Mouse (Mus musculus): Measurements from ENCODE around the gene Cx3cr1.
"Not testable (repeated sequence)": the region's sequence is repeated elsewhere in the genome, so short reads cannot be mapped to it uniquely, and the experiment has no call there.

Gene Cx3cr1

GRCm38 (mm10) chr9:120027401-120028151, 42.1 kb downstream of the Cx3cr1 start:
- no peak for DNase-seq (ENCODE audit: low spot score in 2 of 2)

DNA sequence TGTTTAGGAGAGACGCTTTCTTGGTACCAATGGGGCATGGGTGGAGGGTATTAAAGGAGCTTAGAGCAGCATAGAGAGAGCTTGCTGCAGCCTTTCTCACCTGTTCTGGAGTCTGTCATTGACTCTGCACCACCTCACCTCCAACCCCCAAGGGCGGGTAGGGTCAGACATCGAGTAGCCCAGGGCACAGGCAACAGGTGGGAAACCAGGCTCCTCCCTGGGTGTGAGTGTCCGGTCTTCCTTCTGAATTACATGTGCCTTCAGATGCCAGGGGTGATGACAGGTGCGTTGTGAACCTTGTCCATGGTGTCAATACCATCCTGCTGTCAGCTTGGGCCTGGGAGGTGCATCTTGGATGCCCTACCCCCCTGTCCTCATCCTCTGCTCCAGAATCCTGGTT, 45.1 kb downstream of the Cx3cr1 start:
- no peak for DNase-seq (ENCODE audit: low spot score in 2 of 2)

DNA sequence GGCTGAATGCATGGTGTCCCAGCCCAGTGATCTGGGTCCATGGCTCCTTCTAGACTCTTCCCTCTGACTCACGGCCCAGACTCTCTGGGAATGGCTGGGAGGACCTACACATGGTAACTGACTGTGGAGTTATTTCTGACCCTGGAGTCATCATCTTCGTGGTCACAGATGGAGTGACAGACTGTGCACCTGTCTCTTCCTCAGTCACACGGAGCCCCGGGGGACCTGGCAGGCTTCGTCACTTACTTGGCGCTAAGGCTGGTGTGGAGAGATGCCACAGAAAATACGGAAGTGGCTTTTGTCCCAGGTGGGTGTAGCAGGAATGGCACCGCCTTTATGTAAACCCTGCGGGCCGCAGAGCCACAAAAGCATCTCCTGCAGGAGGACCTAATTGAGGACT, 45.5 kb downstream of the Cx3cr1 start:
- DNase-seq (ENCODE audit: low spot score in 2 of 2) = no peak

DNA sequence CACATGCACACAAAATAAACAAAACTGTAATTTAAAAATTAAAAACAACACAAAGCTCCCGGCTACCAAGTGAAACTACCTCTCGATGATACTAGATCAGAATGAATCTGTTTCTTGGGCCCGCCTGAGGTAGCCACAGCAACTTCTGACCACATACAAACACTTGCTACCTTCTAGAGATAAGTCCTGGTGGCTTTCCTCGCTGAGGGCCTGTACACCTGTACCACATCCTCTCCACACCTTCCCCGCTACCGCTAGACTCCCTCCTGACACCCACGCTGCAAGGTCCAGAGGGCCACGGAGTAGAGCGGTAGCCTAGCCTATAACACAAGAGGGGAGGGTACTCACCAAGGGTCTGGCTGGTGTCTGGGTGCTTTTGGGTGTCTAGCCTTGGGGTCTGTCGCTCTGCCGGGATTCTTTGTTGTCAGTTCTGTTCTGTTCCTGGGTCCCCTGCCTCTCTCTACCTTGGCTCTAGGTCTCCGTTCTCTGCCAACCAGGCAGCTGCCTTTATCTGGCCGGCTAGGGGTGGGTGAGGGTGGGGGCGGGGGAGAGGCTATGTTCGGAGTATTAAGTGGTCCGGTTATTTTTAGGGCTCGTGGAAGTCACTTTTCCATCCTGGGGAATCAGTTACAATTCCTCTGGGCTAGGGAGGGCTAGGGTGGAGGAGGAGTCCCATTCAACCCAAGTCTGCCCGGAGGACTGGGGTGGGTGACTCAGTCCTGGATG, 46.4 kb downstream of the Cx3cr1 start, which contains the start of gene Xirp1:
TSS of gene Xirp1 (minus strand) at position 513 of the 726 bp plus-strand sequence.
- no peak for DNase-seq (ENCODE audit: low spot score in 2 of 2)

DNA sequence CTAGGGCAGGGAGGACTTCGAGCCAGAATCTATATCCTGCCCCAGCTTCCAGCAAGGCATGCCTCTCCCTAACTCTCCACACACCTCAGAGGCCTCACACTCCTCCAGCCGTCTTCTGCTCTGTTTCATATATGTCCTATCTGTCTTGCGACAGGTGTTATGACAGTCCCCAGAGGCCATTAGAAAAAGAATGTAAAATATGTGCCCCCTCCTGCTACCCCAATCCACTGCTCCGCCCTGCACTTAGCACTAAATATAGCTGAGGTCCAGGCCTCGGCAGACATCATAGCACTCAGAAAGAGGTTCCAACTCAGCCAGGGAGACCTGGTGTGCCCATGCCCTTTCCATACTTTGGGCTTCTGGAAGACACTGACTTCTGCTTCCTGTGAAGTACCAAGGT, 48.5 kb downstream of the Cx3cr1 start:
- DNase-seq (ENCODE audit: low spot score in 2 of 2) = no peak

- DNase-seq (ENCODE audit: low spot score in 2 of 2) = peak; percentile 62 to 87
These were observed 49.3 kb downstream of the Cx3cr1 start for GRCm38 (mm10) chr9:120020285-120020890.

GRCm38 (mm10) chr9:120016956-120017355, 52.7 kb downstream of the Cx3cr1 start:
- DNase-seq (ENCODE audit: low spot score in 2 of 2) = no peak

DNA sequence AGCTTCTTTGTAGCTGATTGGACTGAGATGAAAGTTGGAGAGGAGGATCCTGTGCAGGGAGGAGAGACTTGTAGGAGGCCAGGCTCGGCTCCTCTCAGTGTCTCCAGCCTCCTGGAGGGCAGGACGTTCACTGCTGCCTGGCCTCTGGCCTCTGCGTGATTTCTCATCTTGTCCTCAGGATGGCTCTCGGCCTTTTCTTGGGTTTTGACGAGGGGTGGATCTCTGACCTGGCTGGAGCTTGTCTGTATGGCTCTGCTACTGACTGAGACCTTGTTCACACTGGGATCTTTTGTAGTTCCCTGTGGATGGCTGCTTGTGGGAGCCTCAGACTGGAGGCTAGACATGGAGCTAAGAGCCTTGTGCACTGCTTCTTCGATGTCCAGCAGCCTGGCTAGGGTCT, 54.9 kb downstream of the Cx3cr1 start:
- DNase-seq (ENCODE audit: low spot score in 2 of 2) = no peak

DNA sequence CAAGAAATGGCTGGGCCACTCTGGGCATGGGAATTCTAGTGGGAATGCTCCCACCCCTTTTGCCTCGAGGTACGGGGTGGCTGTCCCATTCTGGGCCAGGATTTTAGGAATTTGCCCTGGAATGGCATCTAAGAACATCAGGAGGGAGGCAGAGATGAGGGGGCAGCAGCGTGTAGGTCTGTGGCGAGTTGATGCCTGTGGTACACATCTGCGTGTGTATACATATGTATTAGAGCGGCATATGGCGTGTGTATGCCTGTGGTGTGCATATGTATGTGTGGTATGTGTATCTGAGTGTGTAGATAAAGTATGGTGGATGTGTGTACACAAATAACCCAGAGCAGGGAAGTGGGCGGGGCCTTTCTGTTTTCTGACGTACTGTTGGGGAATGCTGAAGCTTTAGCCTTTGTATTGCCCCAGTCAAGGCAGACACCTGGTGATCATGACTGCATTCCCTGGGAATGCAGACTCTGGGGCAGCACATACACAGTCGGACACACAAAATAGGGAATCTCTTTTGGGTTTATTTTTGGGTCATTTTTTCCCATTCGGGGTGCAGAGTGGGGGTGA, 56.3 kb downstream of the Cx3cr1 start:
- DNase-seq (ENCODE audit: low spot score in 2 of 2) = no peak

DNA sequence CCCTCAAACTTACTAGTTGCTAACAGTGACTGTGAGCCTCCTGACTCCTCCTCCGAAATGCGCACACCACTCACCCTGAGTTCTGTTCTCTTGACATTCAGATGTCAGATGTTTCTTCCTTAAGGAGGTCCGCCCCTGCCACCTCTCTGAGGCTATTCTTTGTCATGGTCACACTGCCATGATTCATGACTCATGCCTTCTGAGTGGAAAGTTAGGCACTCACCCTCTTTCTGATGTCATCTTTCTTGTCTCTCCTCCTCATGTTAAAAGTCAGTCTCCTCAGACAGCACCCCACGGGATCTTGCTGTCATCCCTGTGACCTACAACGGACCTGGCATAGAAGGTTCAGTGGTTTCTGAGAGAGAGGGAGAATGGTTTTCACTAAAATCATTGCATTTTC, 56.9 kb downstream of the Cx3cr1 start:
- no peak for DNase-seq (ENCODE audit: low spot score in 2 of 2)

DNA sequence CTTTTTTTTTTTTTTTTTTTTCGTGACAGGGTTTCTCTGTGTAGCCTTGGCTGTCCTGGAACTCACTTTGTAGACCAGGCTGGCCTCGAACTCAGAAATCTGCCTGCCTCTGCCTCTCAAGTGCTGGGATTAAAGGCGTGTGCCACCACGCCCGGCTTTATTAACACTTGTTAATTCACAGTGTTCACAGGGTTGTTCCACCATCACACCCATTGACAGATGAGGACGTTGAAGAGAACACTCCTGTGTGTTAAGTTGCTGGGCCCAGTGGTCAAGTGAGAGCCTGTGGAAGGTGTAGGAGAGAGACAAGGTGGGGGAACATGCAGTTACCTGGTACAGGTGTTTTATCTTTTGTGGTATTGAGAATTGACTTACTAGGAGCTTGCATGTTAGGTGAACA, 57.5 kb downstream of the Cx3cr1 start:
- not testable (repeated sequence) for DNase-seq (ENCODE audit: low spot score in 2 of 2)

GRCm38 (mm10) chr9:120011533-120011932, 58.1 kb downstream of the Cx3cr1 start:
- DNase-seq (ENCODE audit: low spot score in 2 of 2) = no peak

- DNase-seq (ENCODE audit: low spot score in 2 of 2) = peak; percentile 91 to 95
These were observed 58.7 kb downstream of the Cx3cr1 start for GRCm38 (mm10) chr9:120010781-120011511.

GRCm38 (mm10) chr9:120009871-120010270, 59.8 kb downstream of the Cx3cr1 start:
- DNase-seq (ENCODE audit: low spot score in 2 of 2) = no peak

GRCm38 (mm10) chr9:120009226-120009841, 60.3 kb downstream of the Cx3cr1 start:
- no peak for DNase-seq (ENCODE audit: low spot score in 2 of 2)

- no peak for DNase-seq (ENCODE audit: low spot score in 2 of 2)
These were observed 61.8 kb downstream of the Cx3cr1 start for GRCm38 (mm10) chr9:120007833-120008232.

GRCm38 (mm10) chr9:120005936-120006335, 63.7 kb downstream of the Cx3cr1 start:
- DNase-seq (ENCODE audit: low spot score in 2 of 2) = no peak

- DNase-seq (ENCODE audit: low spot score in 2 of 2) = no peak
These were observed 66.8 kb downstream of the Cx3cr1 start for GRCm38 (mm10) chr9:120002893-120003292.

DNA sequence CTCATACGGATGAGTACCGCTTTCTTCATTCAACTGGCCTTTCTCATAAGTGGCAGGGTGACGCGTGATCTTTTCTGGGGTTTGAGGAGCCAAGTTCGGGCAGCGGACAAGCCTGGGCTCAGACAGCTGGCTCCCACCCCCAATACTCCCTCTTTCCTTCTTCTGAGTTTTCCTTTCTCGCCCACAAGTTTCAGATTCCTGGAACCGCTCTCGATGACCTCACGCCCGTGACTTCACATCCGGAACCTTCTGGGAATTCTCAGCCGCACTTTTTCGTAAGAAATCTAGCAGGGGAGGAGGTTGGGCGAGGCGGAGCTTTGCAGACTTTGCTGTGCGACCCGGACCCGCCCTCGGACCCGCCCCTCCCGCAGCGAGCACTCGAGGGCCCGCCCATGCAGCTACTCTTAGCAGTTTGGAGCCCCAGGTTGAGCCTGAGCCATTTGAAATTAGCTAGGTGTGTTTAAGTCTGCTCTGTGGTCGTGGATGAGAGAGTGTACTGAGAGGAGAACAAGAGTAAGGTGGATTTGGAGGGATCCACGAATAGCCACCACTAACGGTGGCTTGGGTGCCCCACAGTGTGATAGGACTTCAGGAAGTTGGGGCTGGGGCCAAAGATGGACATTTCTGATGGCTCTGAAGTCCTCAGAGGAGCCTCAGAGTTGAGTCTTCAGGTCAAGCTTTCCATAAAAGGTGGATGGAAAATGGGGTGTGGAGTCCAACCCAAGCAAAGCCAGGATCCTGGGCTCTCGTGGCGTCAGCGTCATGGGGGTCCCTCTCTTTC, 67.5 kb downstream of the Cx3cr1 start:
- peak; percentile 67 to 82 for DNase-seq (ENCODE audit: low spot score in 2 of 2)

DNA sequence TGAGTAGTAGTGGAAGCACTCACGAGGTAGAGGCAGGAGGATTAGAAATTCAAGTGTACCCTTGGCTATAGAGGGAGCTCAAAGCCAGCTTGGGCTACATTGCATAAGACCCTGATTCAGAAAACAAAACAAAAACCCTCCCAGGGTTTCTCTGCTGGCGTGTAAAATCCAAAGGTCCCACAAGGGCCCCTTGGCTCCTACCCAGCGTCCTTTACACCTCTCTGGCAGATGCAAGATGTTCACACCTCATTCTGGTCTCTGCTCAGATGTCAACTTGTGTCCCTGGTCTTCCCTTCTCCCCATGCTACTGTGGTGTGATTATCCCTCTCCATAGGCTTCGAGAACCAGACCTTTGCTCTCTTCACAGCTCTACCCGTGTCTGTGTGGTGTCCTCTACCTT, 68.9 kb downstream of the Cx3cr1 start:
- no peak for DNase-seq (ENCODE audit: low spot score in 2 of 2)

Measured in spleen, postnatal 4 days (tissue).